Mouse (Mus musculus): ENCODE results near the gene Kcnj15.

- TF ChIP-seq POLR2A (IDR thresholded peaks at IDR 0.05; ENCODE audit: insufficient read depth, low read depth, low read length), result no peak
- TF ChIP-seq CTCF (IDR thresholded peaks at IDR 0.05), result no peak
- TF ChIP-seq EP300 (IDR thresholded peaks at IDR 0.05; ENCODE audit: insufficient read depth, low read depth, low read length), result no peak
Measured at GRCm38 (mm10) chr16:95301667-95302066, 44.3 kb downstream of the Kcnj15 start.

All from heart, adult 2 months (tissue).